Mouse (Mus musculus): Measurements from ENCODE around the gene Glt8d2. TPM values are rescaled to one million over a fixed set of nuclear protein-coding genes. Genes with fewer than 3 reads are reported as not detected.
A peak's percentile ranks its signal among the peaks of the same experiment; 100 is the strongest.

Glt8d2 gene
- total and polyA plus RNA-seq, 2 experiments from 2014 or later, result 1.0 to 1.2 TPM

DNA sequence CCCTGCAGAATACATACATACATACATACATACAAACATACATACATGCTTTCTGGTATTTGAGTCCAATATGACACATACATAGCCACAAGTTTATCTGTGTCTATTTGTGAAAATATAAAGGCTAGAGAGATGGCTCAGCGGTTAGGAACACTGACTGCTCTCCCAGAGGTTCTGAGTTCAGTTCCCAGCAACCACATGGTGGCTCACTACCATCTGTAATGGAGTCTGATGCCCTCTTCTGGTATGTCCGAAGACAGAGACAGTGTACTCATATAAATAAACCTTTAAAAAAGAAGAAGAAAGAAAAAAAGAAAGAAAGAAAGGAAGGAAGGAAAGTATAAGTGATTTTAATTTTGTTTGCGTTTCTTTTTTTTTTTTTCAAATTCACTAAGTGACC lies 24.5 kb downstream of the Glt8d2 start:
- WGBS, result 63% methylated on average over 3 of the region's 3 CpGs
- no peak overlapping the region for H3K9ac ChIP-seq (replicated peaks; ENCODE audit: low read length)
- H3K36me3 ChIP-seq (ENCODE audit: insufficient read depth, low read length), result no peaks in the 10 kb centered on the region
- H3K9me3 ChIP-seq (ENCODE audit: low read length), result no peaks in the 10 kb centered on the region
- no peak for TF ChIP-seq CTCF (IDR thresholded peaks at IDR 0.05; ENCODE audit: low read depth)
- H3K4me3 ChIP-seq (ENCODE audit: low read length), result no peak overlapping the region
- H3K4me1 ChIP-seq (ENCODE audit: insufficient read depth, low read length), result no peaks in the 10 kb centered on the region
- no peak for DNase-seq (ENCODE audit: low spot score)
- no peak overlapping the region for H3K4me2 ChIP-seq (ENCODE audit: low read depth, low read length)
- no peak overlapping the region for H3K27ac ChIP-seq
- no peak for ATAC-seq
- no peaks in the 10 kb centered on the region for H3K27me3 ChIP-seq (ENCODE audit: insufficient read depth, low read length)

DNA sequence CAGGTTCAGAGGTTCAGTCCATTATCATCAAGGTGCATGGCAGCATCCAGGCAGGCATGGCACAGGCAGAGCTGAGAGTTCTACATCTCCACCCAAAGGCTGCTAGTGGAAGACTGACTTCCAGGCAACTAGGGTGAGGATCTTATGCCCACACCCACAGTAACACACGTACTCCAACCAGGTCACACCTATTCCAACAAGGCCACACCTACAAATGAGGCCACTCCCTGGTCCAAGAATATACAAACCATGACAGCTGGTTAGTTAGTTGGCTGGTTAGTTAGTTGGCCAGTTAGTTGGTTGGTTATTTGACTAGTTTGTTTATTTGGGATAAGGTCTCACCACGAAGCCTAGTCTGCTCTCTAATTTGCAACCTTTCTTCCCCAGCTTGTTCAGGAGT lies 27.2 kb downstream of the Glt8d2 start:
- H3K4me3 ChIP-seq (ENCODE audit: low read length), result no peak overlapping the region
- H3K4me1 ChIP-seq (ENCODE audit: insufficient read depth, low read length), result no peaks in the 10 kb centered on the region
- 83% methylated on average over 2 of the region's 2 CpGs for WGBS
- H3K4me2 ChIP-seq (ENCODE audit: low read depth, low read length), result no peak overlapping the region
- H3K9me3 ChIP-seq (ENCODE audit: low read length), result no peaks in the 10 kb centered on the region
- H3K27ac ChIP-seq, result no peak overlapping the region
- H3K36me3 ChIP-seq (ENCODE audit: insufficient read depth, low read length), result no peaks in the 10 kb centered on the region
- no peak for TF ChIP-seq CTCF (IDR thresholded peaks at IDR 0.05; ENCODE audit: low read depth)
- H3K9ac ChIP-seq (replicated peaks; ENCODE audit: low read length), result no peak overlapping the region
- no peaks in the 10 kb centered on the region for H3K27me3 ChIP-seq (ENCODE audit: insufficient read depth, low read length)
- ATAC-seq (no peak), DNase-seq (ENCODE audit: low spot score) (no peak)

DNA sequence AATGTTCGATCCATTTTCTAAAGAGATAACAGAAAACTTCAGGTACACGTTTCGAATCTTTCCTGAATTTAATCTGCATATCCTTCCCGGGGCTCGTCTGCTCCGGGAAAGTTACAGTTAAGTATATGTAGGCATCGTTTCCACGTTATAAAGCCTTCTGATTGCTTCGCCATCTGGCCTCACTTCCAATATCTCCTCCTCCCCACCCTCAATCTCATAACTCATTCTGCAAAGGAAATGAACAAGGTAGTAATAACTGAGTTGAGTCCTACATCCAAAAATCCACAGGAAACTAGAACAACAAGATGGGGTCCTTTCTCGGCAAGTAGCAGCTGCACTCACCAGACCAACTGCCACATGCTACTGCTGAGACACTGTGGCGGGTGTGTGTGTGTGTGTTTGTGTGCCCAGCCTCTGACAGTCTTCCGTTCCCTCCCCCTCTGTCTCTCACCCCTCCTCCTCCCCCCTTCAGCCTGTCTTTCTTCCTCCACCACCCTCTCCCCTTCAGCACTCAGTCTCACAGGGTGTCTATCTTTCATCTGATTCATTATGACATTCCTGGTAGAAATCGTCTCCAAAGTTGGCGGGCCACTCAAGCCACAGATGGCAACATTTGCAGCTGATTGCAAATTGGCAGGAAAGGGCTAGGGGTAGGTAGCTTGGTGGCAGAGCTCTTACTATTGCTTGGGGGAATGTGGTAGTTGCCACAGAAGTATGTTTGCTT lies 28.0 kb downstream of the Glt8d2 start:
- 69% methylated on average over 14 of the region's 14 CpGs for WGBS
- Histone ChIP-seq H3K4me3 (ENCODE audit: low read length) (no peak overlapping the region), H3K9ac (replicated peaks; ENCODE audit: low read length) (no peak overlapping the region), H3K27ac (peak overlapping the region; percentile 49), H3K27me3 (ENCODE audit: insufficient read depth, low read length) (no peaks in the 10 kb centered on the region), H3K36me3 (ENCODE audit: insufficient read depth, low read length) (no peaks in the 10 kb centered on the region), H3K9me3 (ENCODE audit: low read length) (no peaks in the 10 kb centered on the region), H3K4me1 (ENCODE audit: insufficient read depth, low read length) (no peaks in the 10 kb centered on the region), H3K4me2 (ENCODE audit: low read depth, low read length) (no peak overlapping the region)
- no peak for TF ChIP-seq CTCF (IDR thresholded peaks at IDR 0.05; ENCODE audit: low read depth)
- peak; percentile 73 for DNase-seq (ENCODE audit: low spot score)
- peak; percentile 82 for ATAC-seq

DNA sequence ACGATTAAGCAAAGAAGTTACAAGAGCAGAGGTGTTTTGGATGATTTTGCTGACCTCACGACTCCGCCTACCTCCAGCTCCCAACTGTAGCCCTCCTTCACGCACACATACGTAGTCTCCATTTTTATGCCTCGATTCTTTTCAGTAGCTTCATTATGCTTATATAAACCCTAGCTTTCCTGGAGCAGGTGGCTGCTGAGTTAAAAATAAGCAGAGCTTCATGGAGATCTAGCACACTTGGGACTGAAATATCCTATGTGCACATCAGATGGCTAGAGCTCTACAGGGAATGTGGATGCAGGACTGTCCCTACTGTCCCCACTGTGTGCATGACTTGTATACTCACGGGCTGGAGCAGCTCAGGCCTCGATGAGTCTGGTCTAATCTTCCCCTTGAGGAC lies 28.6 kb downstream of the Glt8d2 start:
- H3K4me2 ChIP-seq (ENCODE audit: low read depth, low read length), result no peak overlapping the region
- H3K9me3 ChIP-seq (ENCODE audit: low read length), result no peaks in the 10 kb centered on the region
- TF ChIP-seq CTCF (IDR thresholded peaks at IDR 0.05; ENCODE audit: low read depth), result no peak
- H3K4me1 ChIP-seq (ENCODE audit: insufficient read depth, low read length), result no peaks in the 10 kb centered on the region
- no peak overlapping the region for H3K4me3 ChIP-seq (ENCODE audit: low read length)
- no peaks in the 10 kb centered on the region for H3K27me3 ChIP-seq (ENCODE audit: insufficient read depth, low read length)
- H3K9ac ChIP-seq (replicated peaks; ENCODE audit: low read length), result no peak overlapping the region
- no peaks in the 10 kb centered on the region for H3K36me3 ChIP-seq (ENCODE audit: insufficient read depth, low read length)
- WGBS, result 82% methylated on average over 8 of the region's 8 CpGs
- DNase-seq (ENCODE audit: low spot score) (no peak), ATAC-seq (no peak)
- H3K27ac ChIP-seq, result peak overlapping the region; percentile 49

DNA sequence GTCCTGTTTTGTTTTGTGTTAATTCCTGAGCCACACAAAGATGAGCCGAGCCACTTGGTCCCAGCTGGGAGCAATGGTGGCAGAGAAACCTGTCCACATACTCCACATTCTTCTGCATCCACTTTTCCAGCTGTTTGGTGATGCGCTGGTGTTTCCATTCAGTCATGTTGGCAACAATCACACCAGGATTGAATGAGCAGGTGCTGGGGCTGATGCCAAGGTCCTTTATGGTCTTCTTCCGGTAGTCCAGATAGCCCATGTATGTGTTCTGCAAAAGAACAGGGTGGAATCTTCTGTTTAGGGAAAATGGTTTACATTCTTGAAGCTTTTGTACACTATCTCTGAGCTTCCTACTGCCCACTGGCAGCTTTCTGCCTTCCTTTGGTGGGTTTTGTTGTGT lies 35.9 kb downstream of the Glt8d2 start:
- no peak overlapping the region for H3K4me2 ChIP-seq (ENCODE audit: low read depth, low read length)
- no peaks in the 10 kb centered on the region for H3K4me1 ChIP-seq (ENCODE audit: insufficient read depth, low read length)
- TF ChIP-seq CTCF (IDR thresholded peaks at IDR 0.05; ENCODE audit: low read depth), result no peak
- no peak for ATAC-seq
- WGBS, result 90% methylated on average over 3 of the region's 3 CpGs
- no peaks in the 10 kb centered on the region for H3K9me3 ChIP-seq (ENCODE audit: low read length)
- no peaks in the 10 kb centered on the region for H3K27me3 ChIP-seq (ENCODE audit: insufficient read depth, low read length)
- H3K9ac ChIP-seq (replicated peaks; ENCODE audit: low read length), result no peak overlapping the region
- peaks cover 4% of the 10 kb centered on the region; the same call in 1 of the 2 replicates for H3K36me3 ChIP-seq (ENCODE audit: insufficient read depth, low read length)
- no peak overlapping the region for H3K4me3 ChIP-seq (ENCODE audit: low read length)
- H3K27ac ChIP-seq, result no peak overlapping the region
- no peak for DNase-seq (ENCODE audit: low spot score)

DNA sequence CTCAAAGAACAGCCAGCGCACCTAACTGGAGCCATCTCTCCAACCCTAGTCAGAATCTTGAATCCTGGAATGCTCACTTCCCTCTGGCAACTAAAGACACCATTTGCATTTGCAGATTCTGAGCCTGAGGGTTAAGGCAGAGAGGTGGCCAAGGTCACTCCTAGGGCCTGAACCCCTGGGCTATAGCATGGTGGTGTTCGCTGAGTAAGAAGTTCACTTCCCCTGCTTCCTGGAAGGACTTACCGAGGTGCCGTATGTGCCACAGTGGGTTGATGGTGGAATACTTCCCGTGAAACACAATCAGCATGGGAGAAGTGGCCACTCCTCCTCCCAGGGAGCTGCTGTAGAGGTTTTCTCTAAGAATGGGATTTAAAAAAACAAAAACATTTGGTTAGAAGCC lies 37.8 kb downstream of the Glt8d2 start:
- 68% methylated on average over 5 of the region's 5 CpGs for WGBS
- no peak for DNase-seq (ENCODE audit: low spot score)
- TF ChIP-seq CTCF (IDR thresholded peaks at IDR 0.05; ENCODE audit: low read depth), result no peak

DNA sequence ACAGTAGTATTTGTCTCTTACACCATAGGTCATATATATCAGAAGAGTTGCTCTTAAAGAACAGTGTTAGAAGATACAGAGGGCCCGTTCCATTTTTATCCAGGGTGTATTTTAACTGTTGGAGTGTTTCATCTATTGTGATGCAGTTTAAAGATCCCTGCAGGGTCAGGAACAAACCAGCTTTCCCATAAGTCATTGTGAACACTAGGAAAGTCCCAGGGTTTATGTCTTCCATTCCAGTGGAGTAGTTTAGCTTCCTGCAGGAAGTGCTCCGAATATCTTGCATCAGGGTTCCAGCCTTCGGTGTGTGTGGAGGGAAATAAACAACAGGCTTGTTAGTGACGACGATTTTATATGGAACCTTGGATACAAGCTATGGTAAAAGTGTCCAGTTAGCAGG lies 39.2 kb downstream of the Glt8d2 start:
- no peak for TF ChIP-seq CTCF (IDR thresholded peaks at IDR 0.05; ENCODE audit: low read depth)
- Histone ChIP-seq H3K4me2 (ENCODE audit: low read depth, low read length) (no peak overlapping the region), H3K4me1 (ENCODE audit: insufficient read depth, low read length) (no peaks in the 10 kb centered on the region), H3K27ac (no peak overlapping the region), H3K9me3 (ENCODE audit: low read length) (no peaks in the 10 kb centered on the region), H3K36me3 (ENCODE audit: insufficient read depth, low read length) (peaks cover 19% of the 10 kb centered on the region; the same call in 1 of the 2 replicates), H3K27me3 (ENCODE audit: insufficient read depth, low read length) (no peaks in the 10 kb centered on the region), H3K9ac (replicated peaks; ENCODE audit: low read length) (no peak overlapping the region), H3K4me3 (ENCODE audit: low read length) (no peak overlapping the region)
- DNase-seq (ENCODE audit: low spot score) (no peak), ATAC-seq (no peak)
- 89% methylated on average over 5 of the region's 5 CpGs for WGBS

More for the DNA sequence above, 37.8 kb downstream of the Glt8d2 start:
- H3K4me1 ChIP-seq (ENCODE audit: insufficient read depth, low read length), result no peaks in the 10 kb centered on the region
- H3K4me2 ChIP-seq (ENCODE audit: low read depth, low read length), result no peak overlapping the region
- H3K27ac ChIP-seq, result no peak overlapping the region
- no peak overlapping the region for H3K4me3 ChIP-seq (ENCODE audit: low read length)
- H3K9ac ChIP-seq (replicated peaks; ENCODE audit: low read length), result no peak overlapping the region
- no peaks in the 10 kb centered on the region for H3K27me3 ChIP-seq (ENCODE audit: insufficient read depth, low read length)
- no peaks in the 10 kb centered on the region for H3K9me3 ChIP-seq (ENCODE audit: low read length)
- H3K36me3 ChIP-seq (ENCODE audit: insufficient read depth, low read length), result peaks cover 7% of the 10 kb centered on the region; the same call in 1 of the 2 replicates
- no peak for ATAC-seq

All from hindbrain, postnatal 0 days (tissue).